Mouse (Mus musculus) liver, adult 2 months (tissue): Measurements from ENCODE around the gene Psmd10. TPM values are rescaled to one million over a fixed set of nuclear protein-coding genes. Genes with fewer than 3 reads are reported as not detected.

Source experiments
- DNase-seq: peaks from one replicate; pipeline ENCODE4 v3.0.0-alpha.2; 2011; ENCODE audit warnings: low read depth, low spot score; ENCODE audit errors: extremely low read depth
- H3K27ac ChIP-seq: fragments of 200-500 bp; replicated peaks from 2 replicates; pipeline ENCODE4 v1.5.1; 2012; ENCODE audit warnings: low read depth, mild to moderate bottlenecking, control low read depth, inconsistent platforms, low read length; ENCODE audit not compliant: insufficient read depth
- H3K27me3 ChIP-seq: fragments of 200-500 bp; 2 replicates; pipeline ENCODE4 v1.6.1; 2012; ENCODE audit warnings: mild to moderate bottlenecking, moderate library complexity, low read length, inconsistent platforms; ENCODE audit not compliant: control insufficient read depth, insufficient read depth
- H3K36me3 ChIP-seq: fragments of 200-500 bp; 2 replicates; pipeline ENCODE4 v1.6.1; 2012; ENCODE audit warnings: low read length, inconsistent platforms; ENCODE audit not compliant: control insufficient read depth, insufficient read depth
- H3K4me1 ChIP-seq: fragments of 200-500 bp; 2 replicates; pipeline ENCODE4 v1.6.1; 2011; ENCODE audit warnings: low read length; ENCODE audit not compliant: control insufficient read depth, insufficient read depth
- H3K4me3 ChIP-seq: fragments of 200-500 bp; 2 replicates; pipeline ENCODE4 v1.5.1; 2011; ENCODE audit warnings: low read depth, mild to moderate bottlenecking, control low read depth, low read length, moderate library complexity; ENCODE audit not compliant: insufficient read depth
- H3K79me2 ChIP-seq: fragments of 200-500 bp; 2 replicates; pipeline ENCODE4 v1.6.1; 2012; ENCODE audit warnings: inconsistent platforms, mild to moderate bottlenecking, low read length, moderate library complexity; ENCODE audit not compliant: control insufficient read depth, insufficient read depth
- H3K9ac ChIP-seq: fragments of 200-500 bp; 2 replicates; pipeline ENCODE4 v1.6.1; 2012; ENCODE audit warnings: low read depth, mild to moderate bottlenecking, control low read depth, inconsistent platforms, low read length
- CTCF ChIP-seq: fragments of 200-500 bp; IDR thresholded peaks from 2 replicates; pipeline ENCODE4 v1.5.1; 2011; ENCODE audit warnings: low read depth, low read length, control low read depth
- POLR2A ChIP-seq: fragments of 200-500 bp; IDR thresholded peaks from 2 replicates; pipeline ENCODE4 v1.6.1; 2011; ENCODE audit warnings: low read length, control low read depth; ENCODE audit not compliant: insufficient read depth; ENCODE audit errors: extremely low read depth
- WGBS: fragments of 180-500 bp; shearing (Covaris S2); methylation state at CpG from one replicate; pipeline ENCODE4 v1.1.7; 2018; 5-methylcytosine and 5-hydroxymethylcytosine counted together
- polyA plus RNA-seq: library from polyadenylated mRNA; depleted of rRNA; stranded (reverse); fragments of >200 nt; gene quantifications from 2 replicates; pipeline ENCODE4 v1.2.3, GENCODE M21; 2012; rRNA removed
- total RNA-seq: library from RNA; depleted of rRNA; stranded (reverse); fragments of >200 nt; gene quantifications from 2 replicates; pipeline ENCODE4 v1.2.3, GENCODE M21; 2014; rRNA removed

The Psmd10 gene
- total RNA-seq (11.1 and 11.9 TPM in 2 replicates), polyA plus RNA-seq (2.7 and 4.2 TPM in 2 replicates)

GRCm38 (mm10) chrX:140956272-140956940 lies at the start of gene Psmd10, which contains the start of gene Atg4a:
Psmd10 (minus strand) TSS chrX:140956728.
Atg4a (plus strand) TSS chrX:140956907.
- Histone ChIP-seq H3K4me1 (no peaks in the 10 kb centered on the region; the same call in 1 of the 2 replicates), H3K4me3 (peak within 1 kb of the TSS; percentile 64), H3K9ac (peak within 1 kb of the TSS; percentile 73), H3K79me2 (no peaks in the 10 kb centered on the region), H3K27me3 (no peaks in the 10 kb centered on the region), H3K36me3 (peaks cover 2% of the 10 kb centered on the region; the same call in 1 of the 2 replicates), H3K27ac (peak within 1 kb of the TSS; percentile 58; the same call in 1 of the 2 replicates)
- WGBS, result under 1% methylated on average over 23 of the region's 23 CpGs
- DNase-seq, result peak; percentile 95
- TF ChIP-seq CTCF (no peak), POLR2A (no peak)

- H3K79me2 ChIP-seq, result no peaks in the 10 kb centered on the region
- TF ChIP-seq POLR2A (no peak), CTCF (no peak)
Measured at GRCm38 (mm10) chrX:140998885-140999284, 42.4 kb upstream of the Psmd10 start.

GRCm38 (mm10) chrX:140997912-140998545 lies 41.5 kb upstream of the Psmd10 start:
- Histone ChIP-seq H3K79me2 (no peaks in the 10 kb centered on the region), H3K27me3 (no peaks in the 10 kb centered on the region), H3K4me3 (no peak overlapping the region), H3K36me3 (peaks cover 2% of the 10 kb centered on the region; the same call in 1 of the 2 replicates), H3K27ac (no peak overlapping the region), H3K9ac (no peak overlapping the region), H3K4me1 (no peaks in the 10 kb centered on the region)
- 71% methylated on average over 1 of the region's 1 CpGs for WGBS
- TF ChIP-seq POLR2A (no peak), CTCF (no peak)
- no peak for DNase-seq

More at GRCm38 (mm10) chrX:140998885-140999284, 42.4 kb upstream of the Psmd10 start:
- Histone ChIP-seq H3K9ac (no peak overlapping the region), H3K4me3 (no peak overlapping the region), H3K36me3 (peaks cover 2% of the 10 kb centered on the region; the same call in 1 of the 2 replicates), H3K27ac (no peak overlapping the region), H3K4me1 (no peaks in the 10 kb centered on the region), H3K27me3 (no peaks in the 10 kb centered on the region)
- no peak for DNase-seq

GRCm38 (mm10) chrX:140996909-140997516 lies 40.5 kb upstream of the Psmd10 start:
- H3K9ac ChIP-seq, result no peak overlapping the region
- WGBS, result 92% methylated on average over 1 of the region's 1 CpGs
- no peak overlapping the region for H3K4me3 ChIP-seq
- no peaks in the 10 kb centered on the region for H3K79me2 ChIP-seq
- H3K27me3 ChIP-seq, result no peaks in the 10 kb centered on the region
- H3K27ac ChIP-seq, result no peak overlapping the region
- H3K36me3 ChIP-seq, result peaks cover 2% of the 10 kb centered on the region; the same call in 1 of the 2 replicates
- TF ChIP-seq POLR2A (no peak), CTCF (no peak)
- no peak for DNase-seq
- H3K4me1 ChIP-seq, result no peaks in the 10 kb centered on the region

- DNase-seq, result peak; percentile 16
- no peaks in the 10 kb centered on the region for H3K4me1 ChIP-seq
- no peak overlapping the region for H3K9ac ChIP-seq
- TF ChIP-seq CTCF (no peak), POLR2A (no peak)
- no peak overlapping the region for H3K4me3 ChIP-seq
- 49% methylated on average over 2 of the region's 2 CpGs for WGBS
- no peaks in the 10 kb centered on the region for H3K27me3 ChIP-seq
- no peaks in the 10 kb centered on the region for H3K79me2 ChIP-seq
- no peak overlapping the region for H3K27ac ChIP-seq
- no peaks in the 10 kb centered on the region; the same call in 1 of the 2 replicates for H3K36me3 ChIP-seq
Measured at GRCm38 (mm10) chrX:140985256-140985655, 28.7 kb upstream of the Psmd10 start.
